Mouse (Mus musculus): ENCODE data around the gene Htt. TPM values are rescaled to one million over a fixed set of nuclear protein-coding genes. Genes with fewer than 3 reads are reported as not detected.

Gene Htt
- total RNA-seq, 2 experiments from 2014 or later, result 15.4 TPM

Other genes starting within 250 kb of the Htt start
- 10.9 and 12.1 TPM in 2 replicates for gene Tnip2, start 247.7 kb upstream of the Htt start, total RNA-seq (2015)
- 34.4 and 41.3 TPM in 2 replicates for gene Tnip2, start 247.7 kb upstream of the Htt start, total RNA-seq (2017)
- 34.7 and 38.5 TPM in 2 replicates for gene Sh3bp2, start 235.9 kb upstream of the Htt start, total RNA-seq (2015)
- gene Sh3bp2, start 235.9 kb upstream of the Htt start, total RNA-seq (2017), result 48.1 and 60.7 TPM in 2 replicates
- gene Add1, start 188.1 kb upstream of the Htt start, total RNA-seq (2015), result 117 and 126 TPM in 2 replicates
- 137 and 192 TPM in 2 replicates for gene Add1, start 188.1 kb upstream of the Htt start, total RNA-seq (2017)
- gene Mfsd10, start 124.5 kb upstream of the Htt start, total RNA-seq (2015), result 66.9 and 125 TPM in 2 replicates
- gene Mfsd10, start 124.5 kb upstream of the Htt start, total RNA-seq (2017), result 70.1 and 85.8 TPM in 2 replicates
- 9.4 and 10.1 TPM in 2 replicates for gene Nop14, start 101.6 kb upstream of the Htt start, total RNA-seq (2015)
- gene Nop14, start 101.6 kb upstream of the Htt start, total RNA-seq (2017), result 15.6 and 19.2 TPM in 2 replicates
- 1.6 and 2.5 TPM in 2 replicates for gene Grk4, start 101.4 kb upstream of the Htt start, total RNA-seq (2015)
- gene Grk4, start 101.4 kb upstream of the Htt start, total RNA-seq (2017), result 3.3 and 3.9 TPM in 2 replicates
- 0.80 and 1.2 TPM in 2 replicates for gene Msantd1, start 146.3 kb downstream of the Htt start, total RNA-seq (2015)
- 0.44 TPM in 1 of 2 replicates, not detected in the other for gene Msantd1, start 146.3 kb downstream of the Htt start, total RNA-seq (2017)
- gene Rgs12, start 187.7 kb downstream of the Htt start, total RNA-seq (2015), result 5.7 and 8.5 TPM in 2 replicates
- 6.2 and 7.1 TPM in 2 replicates for gene Rgs12, start 187.7 kb downstream of the Htt start, total RNA-seq (2017)

Data from megakaryocyte, adult 5-6 weeks (primary cell).